Mouse (Mus musculus) ES-E14 (cell line): ENCODE measurements around the gene Hist1h3f.

Experiments
- CHD2 ChIP-seq: IDR thresholded peaks from 2 replicates; pipeline ENCODE4 v1.6.1; 2014; ENCODE audit warnings: mild to moderate bottlenecking, low read depth, low read length, inconsistent platforms
- MAFK ChIP-seq: IDR thresholded peaks from 2 replicates; pipeline ENCODE4 v1.6.1; 2014; ENCODE audit warnings: mild to moderate bottlenecking, low read depth, low read length, inconsistent platforms; ENCODE audit not compliant: insufficient read depth

- no peak for TF ChIP-seq MAFK
- TF ChIP-seq CHD2 = no peak
These were observed 40.5 kb downstream of the Hist1h3f start for GRCm38 (mm10) chr13:23584331-23584730.
